Mouse (Mus musculus) left cerebral cortex, adult 18-20 months (tissue): ENCODE results near the gene Gpx7. TPM values are rescaled to one million over a fixed set of nuclear protein-coding genes. Genes with fewer than 3 reads are reported as not detected.

Experiments
- DNase-seq, 2 experiments: peaks; one replicate each; pipeline ENCODE4 v3.0.0; 2021 to 2022; ENCODE audit warnings: low spot score in 2 of 2, mixed read lengths in 1 of 2
- total RNA-seq, 2 experiments: library from RNA; stranded (reverse); gene quantifications; 2 replicates each; pipeline ENCODE4 v1.2.3; 2021

Gene Gpx7
- total RNA-seq, 2 experiments from 2014 or later = 3.5 to 5.3 TPM

- DNase-seq = no peak
These were observed 12.5 kb downstream of the Gpx7 start for GRCm38 (mm10) chr4:108394236-108394635.

GRCm38 (mm10) chr4:108392558-108392957 is 14.2 kb downstream of the Gpx7 start:
- no peak for DNase-seq

- no peak for DNase-seq
These were observed 15.6 kb downstream of the Gpx7 start for GRCm38 (mm10) chr4:108391124-108391523.

- DNase-seq = no peak
These were observed 18.0 kb downstream of the Gpx7 start for GRCm38 (mm10) chr4:108388741-108389140.

- DNase-seq = peak in 1 of 2 experiments; percentile 18
These were observed 19.0 kb downstream of the Gpx7 start for GRCm38 (mm10) chr4:108387681-108388253.

GRCm38 (mm10) chr4:108387106-108387505 is 19.7 kb downstream of the Gpx7 start:
- no peak for DNase-seq

- DNase-seq = no peak
These were observed 20.7 kb downstream of the Gpx7 start for GRCm38 (mm10) chr4:108386087-108386486.

GRCm38 (mm10) chr4:108383183-108383714 is 23.5 kb downstream of the Gpx7 start, which contains the start of gene Shisal2a:
Shisal2a (minus strand) TSS chr4:108383349.
- DNase-seq = no peak

- no peak for DNase-seq
These were observed 26.6 kb downstream of the Gpx7 start for GRCm38 (mm10) chr4:108380146-108380545.

- DNase-seq = no peak
These were observed 27.3 kb downstream of the Gpx7 start for GRCm38 (mm10) chr4:108379476-108379875.

- no peak for DNase-seq
These were observed 34.6 kb downstream of the Gpx7 start for GRCm38 (mm10) chr4:108372166-108372565.

- no peak for DNase-seq
These were observed 35.3 kb downstream of the Gpx7 start for GRCm38 (mm10) chr4:108371421-108371820.

- DNase-seq = no peak
These were observed 36.4 kb downstream of the Gpx7 start for GRCm38 (mm10) chr4:108370409-108370808.

GRCm38 (mm10) chr4:108369254-108369653 is 37.5 kb downstream of the Gpx7 start:
- DNase-seq = no peak

GRCm38 (mm10) chr4:108364111-108364476 is 42.7 kb downstream of the Gpx7 start:
- DNase-seq = no peak

GRCm38 (mm10) chr4:108363355-108364110 is 43.2 kb downstream of the Gpx7 start:
- DNase-seq = no peak

GRCm38 (mm10) chr4:108362321-108363261 is 44.2 kb downstream of the Gpx7 start:
- no peak for DNase-seq

GRCm38 (mm10) chr4:108360136-108361055 is 46.4 kb downstream of the Gpx7 start:
- peak; percentile 24 to 29 for DNase-seq

GRCm38 (mm10) chr4:108358498-108358897 is 48.3 kb downstream of the Gpx7 start:
- no peak for DNase-seq

- DNase-seq = no peak
These were observed 49.3 kb downstream of the Gpx7 start for GRCm38 (mm10) chr4:108357458-108357857.
